Mouse (Mus musculus): ENCODE data around the gene Tfeb.

Gene Tfeb

DNA sequence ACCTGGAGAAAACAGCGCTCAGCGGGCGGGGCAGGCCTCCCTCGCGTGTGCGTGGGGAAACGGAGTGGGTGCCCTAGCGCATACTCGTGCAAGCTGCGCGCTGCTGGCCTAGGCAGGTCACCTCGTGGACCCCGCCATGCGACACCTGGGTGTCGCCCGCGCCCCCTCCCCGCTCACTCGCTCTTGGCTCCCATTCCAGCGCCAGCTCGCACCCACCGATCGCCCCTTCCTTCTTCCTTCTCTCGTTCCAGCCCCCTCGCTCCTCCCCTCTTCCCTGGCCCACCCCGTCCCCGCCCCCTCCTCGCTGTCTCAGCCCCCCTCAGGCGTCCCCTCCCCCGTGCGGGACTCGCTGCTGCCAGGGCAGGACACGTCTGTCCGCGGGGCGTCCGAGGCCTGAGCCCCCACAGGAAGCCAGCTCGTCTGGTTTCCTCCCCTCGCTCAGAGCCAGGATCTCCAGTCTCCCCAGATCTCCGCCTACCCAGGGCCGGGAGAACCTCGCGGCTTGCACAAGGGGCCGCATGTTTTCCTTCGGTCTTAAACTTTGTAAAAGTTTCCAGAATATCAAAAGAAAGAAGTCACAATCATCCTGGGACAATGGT lies 96.3 kb downstream of the Tfeb start:
- DNase-seq (ENCODE audit: low read depth), result no peak

- DNase-seq (ENCODE audit: low read depth), result no peak
Observed at GRCm38 (mm10) chr17:47833628-47834481, 97.0 kb downstream of the Tfeb start.

DNA sequence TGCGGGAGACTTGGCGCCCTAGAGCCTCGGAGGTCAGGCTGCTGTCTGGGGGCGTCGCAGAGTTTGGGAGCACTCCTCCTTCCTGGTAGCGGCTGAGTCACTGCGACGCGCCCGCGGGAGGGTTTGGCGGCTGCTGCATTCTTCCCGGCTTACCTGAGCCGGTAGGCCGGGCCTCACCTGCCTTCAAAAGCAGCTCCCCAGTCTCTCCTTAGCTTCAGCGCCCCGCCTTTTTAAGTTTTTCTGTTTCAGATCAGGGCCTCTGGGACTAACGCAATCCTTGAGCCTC lies 97.6 kb downstream of the Tfeb start, which contains the start of gene Mdfi:
TSS of gene Mdfi (minus strand) at position 210 of the 286 bp plus-strand sequence.
- DNase-seq (ENCODE audit: low read depth), result no peak

- DNase-seq (ENCODE audit: low read depth), result no peak
Observed at GRCm38 (mm10) chr17:47837808-47838207, 101.0 kb downstream of the Tfeb start.

GRCm38 (mm10) chr17:47841521-47841920 lies 104.7 kb downstream of the Tfeb start:
- no peak for DNase-seq (ENCODE audit: low read depth)

All from induced T-regulatory cell, adult 2 months (primary cell).